Mouse (Mus musculus): ENCODE measurements around the gene Lmo2. TPM values are rescaled to one million over a fixed set of nuclear protein-coding genes. Genes with fewer than 3 reads are reported as not detected.

Gene Lmo2
- polyA plus RNA-seq, 1 experiment from 2014 or later: 13.0 TPM

- peak within 1 kb of the TSS; percentile 98 for H3K4me3 ChIP-seq
- H3K9me3 ChIP-seq: no peaks in the 10 kb centered on the region
- H3K36me3 ChIP-seq: peaks cover 9% of the 10 kb centered on the region
- H3K27me3 ChIP-seq: no peaks in the 10 kb centered on the region
- WGBS: under 1% methylated on average over 43 of the region's 44 CpGs
- peak within 1 kb of the TSS; percentile 98 for H3K9ac ChIP-seq
- H3K4me2 ChIP-seq: peak within 1 kb of the TSS; percentile 70
- peak; percentile 87 for ATAC-seq (ENCODE audit: insufficient number of reproducible peaks, insufficient read depth, low FRiP score, low TSS enrichment, low read depth)
- H3K27ac ChIP-seq: peak within 1 kb of the TSS; percentile 39; the same call in 1 of the 2 replicates
- H3K4me1 ChIP-seq: peaks cover 14% of the 10 kb centered on the region
Observed at GRCm38 (mm10) chr2:104027458-104028138, 69.8 kb downstream of the Lmo2 start, which contains the start of gene Fbxo3. Gene Fbxo3 (plus strand): TSS chr2:104027721.

DNA sequence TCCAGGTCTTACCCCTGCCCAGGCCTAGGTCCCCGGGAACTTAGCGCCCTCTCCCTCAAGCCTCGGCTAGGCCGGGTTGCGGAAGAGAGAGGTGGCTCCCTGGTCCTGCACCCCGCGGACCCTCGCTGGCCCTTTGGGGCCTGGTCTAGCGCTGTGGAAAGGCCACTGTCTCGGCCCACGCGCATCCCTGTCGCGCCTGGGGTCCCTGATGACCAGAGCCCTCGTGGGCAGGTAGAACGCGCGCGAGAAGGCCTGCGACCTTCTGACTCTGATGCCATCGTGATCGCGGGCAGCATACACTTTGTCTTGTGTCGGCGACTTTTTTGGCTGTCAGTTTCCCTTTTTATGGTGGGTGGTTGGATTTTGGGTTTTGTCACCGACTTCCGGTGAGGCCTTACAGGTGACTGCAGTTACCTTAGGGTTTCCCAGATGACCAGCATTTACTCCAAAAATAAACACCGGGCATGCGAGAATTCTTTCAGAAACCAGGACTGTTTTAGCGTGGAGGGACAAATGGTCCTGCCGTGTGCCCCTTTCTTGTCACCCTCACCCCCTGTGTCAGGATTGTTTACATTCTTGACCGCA lies 70.4 kb downstream of the Lmo2 start, which contains the start of gene 4931422A03Rik:
4931422A03Rik (minus strand) TSS at position 223 of the 585 bp plus-strand sequence.
- Histone ChIP-seq H3K4me1 (peaks cover 14% of the 10 kb centered on the region), H3K9me3 (no peaks in the 10 kb centered on the region), H3K4me3 (peak within 1 kb of the TSS; percentile 98), H3K4me2 (peak within 1 kb of the TSS; percentile 70), H3K9ac (peak within 1 kb of the TSS; percentile 98), H3K36me3 (peaks cover 9% of the 10 kb centered on the region), H3K27ac (peak within 1 kb of the TSS; percentile 39; the same call in 1 of the 2 replicates), H3K27me3 (no peaks in the 10 kb centered on the region)
- ATAC-seq (ENCODE audit: insufficient number of reproducible peaks, insufficient read depth, low FRiP score, low TSS enrichment, low read depth): peak; percentile 63
- 2% methylated on average over 32 of the region's 32 CpGs for WGBS

DNA sequence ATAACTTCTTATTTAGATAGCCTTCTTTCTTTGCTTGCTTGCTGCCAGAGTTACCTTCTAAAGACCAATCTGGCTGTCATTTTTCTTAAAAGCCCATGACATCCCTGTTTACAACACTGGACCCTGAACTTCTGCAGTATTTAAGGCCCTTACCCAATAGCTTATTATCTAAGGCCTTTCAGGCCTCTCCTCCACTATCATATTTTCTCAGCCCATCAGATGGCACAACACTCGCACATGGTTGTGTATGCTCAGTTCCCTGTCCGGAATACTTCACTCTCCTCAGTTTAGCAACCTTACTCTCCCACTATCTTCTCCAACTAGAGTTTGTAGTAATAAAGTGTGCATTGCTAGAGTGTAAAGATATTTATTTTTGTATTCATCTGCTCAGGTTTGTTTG lies 71.3 kb downstream of the Lmo2 start:
- H3K4me3 ChIP-seq: peak overlapping the region; percentile 98
- ATAC-seq (ENCODE audit: insufficient number of reproducible peaks, insufficient read depth, low FRiP score, low TSS enrichment, low read depth): no peak
- no peaks in the 10 kb centered on the region for H3K27me3 ChIP-seq
- no peak overlapping the region for H3K27ac ChIP-seq
- H3K36me3 ChIP-seq: peaks cover 10% of the 10 kb centered on the region
- H3K4me2 ChIP-seq: peak overlapping the region; percentile 70
- peak overlapping the region; percentile 98; the same call in 1 of the 2 replicates for H3K9ac ChIP-seq
- peaks cover 14% of the 10 kb centered on the region for H3K4me1 ChIP-seq
- WGBS: 79% methylated on average over 2 of the region's 2 CpGs
- H3K9me3 ChIP-seq: no peaks in the 10 kb centered on the region

DNA sequence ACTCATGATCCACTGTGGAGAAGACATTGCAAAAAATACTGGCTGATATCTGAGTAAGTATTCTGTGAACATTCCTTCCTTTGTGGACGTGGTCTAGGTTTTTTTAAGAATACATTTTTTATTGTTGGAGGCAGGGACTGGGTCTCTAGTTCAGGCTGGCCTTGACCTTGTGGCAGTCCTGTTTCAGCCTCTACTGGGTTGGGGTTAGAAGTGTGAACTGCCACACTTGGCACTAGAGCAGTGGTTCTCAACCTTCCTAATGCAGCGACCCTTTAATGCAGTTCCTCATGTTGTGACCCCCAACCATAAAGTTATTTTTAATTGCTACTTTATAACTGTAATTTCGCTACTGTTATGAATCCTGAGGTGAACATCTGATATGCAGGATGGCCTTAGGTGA lies 72.6 kb downstream of the Lmo2 start:
- peaks cover 12% of the 10 kb centered on the region for H3K36me3 ChIP-seq
- WGBS: 86% methylated on average over 3 of the region's 3 CpGs
- no peak for ATAC-seq (ENCODE audit: insufficient number of reproducible peaks, insufficient read depth, low FRiP score, low TSS enrichment, low read depth)

More for the DNA sequence above, 72.6 kb downstream of the Lmo2 start:
- Histone ChIP-seq H3K9me3 (no peaks in the 10 kb centered on the region), H3K27ac (no peak overlapping the region), H3K9ac (no peak overlapping the region), H3K4me3 (no peak overlapping the region), H3K27me3 (no peaks in the 10 kb centered on the region), H3K4me2 (no peak overlapping the region), H3K4me1 (peaks cover 14% of the 10 kb centered on the region)

Other genes with a start within 250 kb of the Lmo2 start
- 28.8 and 29.9 TPM in 2 replicates for gene Nat10, start 196.7 kb upstream of the Lmo2 start, polyA plus RNA-seq (2015; fragmentation: Nextera tagmentation; extraction: Ambion mirVana)
- gene Caprin1, start 160.3 kb upstream of the Lmo2 start, polyA plus RNA-seq (2015; fragmentation: Nextera tagmentation; extraction: Ambion mirVana): 332 TPM in 2 replicates
- gene Fbxo3, start 69.7 kb downstream of the Lmo2 start, polyA plus RNA-seq (2015; fragmentation: Nextera tagmentation; extraction: Ambion mirVana): 54.3 and 61.1 TPM in 2 replicates
- 2.9 and 3.1 TPM in 2 replicates for gene 4931422A03Rik, start 70.4 kb downstream of the Lmo2 start, polyA plus RNA-seq (2015; fragmentation: Nextera tagmentation; extraction: Ambion mirVana)
- 0.13 TPM in 1 of 2 replicates, not detected in the other for gene Gm10912, start 107.8 kb downstream of the Lmo2 start, polyA plus RNA-seq (2015; fragmentation: Nextera tagmentation; extraction: Ambion mirVana)
- not detected in 2 replicates for gene Gm10799, start 110.6 kb downstream of the Lmo2 start, polyA plus RNA-seq (2015; fragmentation: Nextera tagmentation; extraction: Ambion mirVana)
- 5.0 and 8.1 TPM in 2 replicates for gene Cd59b, start 111.9 kb downstream of the Lmo2 start, polyA plus RNA-seq (2015; fragmentation: Nextera tagmentation; extraction: Ambion mirVana)
- 24.1 and 26.1 TPM in 2 replicates for gene Cd59a, start 137.8 kb downstream of the Lmo2 start, polyA plus RNA-seq (2015; fragmentation: Nextera tagmentation; extraction: Ambion mirVana)
- not detected in 2 replicates for gene A930018P22Rik, start 164.8 kb downstream of the Lmo2 start, polyA plus RNA-seq (2015; fragmentation: Nextera tagmentation; extraction: Ambion mirVana)